Mouse (Mus musculus) lung, embryonic 16.5 days (tissue): Measurements from ENCODE around the gene Gm7697. TPM values are rescaled to one million over a fixed set of nuclear protein-coding genes. Genes with fewer than 3 reads are reported as not detected.
"Not testable (repeated sequence)": the region's sequence is repeated elsewhere in the genome, so short reads cannot be mapped to it uniquely, and the experiment has no call there.

Experiments
- ATAC-seq: fragments of 200-750 bp; cut with Nextera tagmentation; 2 replicates; pipeline ENCODE4 v1.8.0; 2017; ENCODE audit warnings: low read depth, mild to moderate bottlenecking, moderate library complexity
- H3K27ac ChIP-seq: fragments of 300-500 bp; sonication (generic); 2 replicates; pipeline ENCODE4 v1.5.1; 2014; ENCODE audit warnings: mild to moderate bottlenecking, control low read depth, low read length
- H3K27me3 ChIP-seq: fragments of 300-500 bp; sonication (generic); 2 replicates; pipeline ENCODE4 v1.6.1; 2014; ENCODE audit warnings: low read depth, low read length, mixed read lengths; ENCODE audit not compliant: control insufficient read depth, insufficient read depth
- H3K36me3 ChIP-seq: fragments of 300-500 bp; sonication (generic); 2 replicates; pipeline ENCODE4 v1.6.1; 2014; ENCODE audit warnings: low read length; ENCODE audit not compliant: control insufficient read depth, insufficient read depth
- H3K4me1 ChIP-seq: fragments of 300-500 bp; sonication (generic); replicated peaks from 2 replicates; pipeline ENCODE4 v1.6.1; 2014; ENCODE audit warnings: low read length, mixed read lengths; ENCODE audit not compliant: control insufficient read depth, insufficient read depth
- H3K4me2 ChIP-seq: fragments of 300-500 bp; sonication (generic); 2 replicates; pipeline ENCODE4 v1.6.1; 2014; ENCODE audit warnings: low read depth, low read length, control low read depth
- H3K4me3 ChIP-seq: fragments of 300-500 bp; sonication (generic); 2 replicates; pipeline ENCODE4 v1.5.1; 2014; ENCODE audit warnings: mild to moderate bottlenecking, low read length, control low read depth
- H3K9ac ChIP-seq: fragments of 300-500 bp; sonication (generic); 2 replicates; pipeline ENCODE4 v1.6.1; 2014; ENCODE audit warnings: low read length, control low read depth
- H3K9me3 ChIP-seq: fragments of 300-500 bp; sonication (generic); 2 replicates; pipeline ENCODE4 v1.6.1; 2016; ENCODE audit warnings: low read length; ENCODE audit not compliant: control insufficient read depth
- WGBS: fragments of 180-500 bp; shearing (Covaris S2); extraction: QIAGEN DNeasy Blood & Tissue Kit; methylation state at CpG from one replicate; pipeline ENCODE4 v1.1.7; 2014; 5-methylcytosine and 5-hydroxymethylcytosine counted together
- polyA plus RNA-seq: library from polyadenylated mRNA; unstranded; fragments of >200 nt; fragmentation: Nextera tagmentation; extraction: Ambion mirVana; gene quantifications from 2 replicates; pipeline ENCODE4 v1.2.1, GENCODE M21; 2015

Gm7697 gene
- polyA plus RNA-seq, 1 experiment from 2014 or later, result not detected

DNA sequence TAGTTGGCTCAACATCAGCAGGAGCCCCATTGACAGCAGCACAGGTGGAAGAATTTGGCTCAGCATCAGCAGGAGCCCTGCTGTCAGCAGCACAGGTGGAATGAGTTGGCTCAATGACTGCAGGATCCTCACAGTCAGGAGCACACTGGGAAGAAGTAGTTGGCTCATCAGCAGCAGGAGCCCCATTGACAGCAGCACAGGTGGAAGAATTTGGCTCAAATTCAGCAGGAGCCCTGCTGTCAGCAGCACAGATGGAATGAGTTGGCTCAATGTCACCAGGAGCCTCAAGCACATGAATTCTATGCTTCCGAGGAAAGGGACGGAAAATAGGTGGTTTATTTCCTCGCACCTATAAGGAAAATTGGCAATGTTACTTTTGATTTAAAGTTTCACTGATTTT, 47.8 kb downstream of the Gm7697 start:
- not testable (repeated sequence) for ATAC-seq, H3K4me1 ChIP-seq, H3K9ac ChIP-seq, H3K9me3 ChIP-seq, H3K4me3 ChIP-seq, H3K4me2 ChIP-seq, H3K27me3 ChIP-seq, H3K36me3 ChIP-seq, H3K27ac ChIP-seq
- WGBS, result 66% methylated on average over 2 of the region's 3 CpGs

DNA sequence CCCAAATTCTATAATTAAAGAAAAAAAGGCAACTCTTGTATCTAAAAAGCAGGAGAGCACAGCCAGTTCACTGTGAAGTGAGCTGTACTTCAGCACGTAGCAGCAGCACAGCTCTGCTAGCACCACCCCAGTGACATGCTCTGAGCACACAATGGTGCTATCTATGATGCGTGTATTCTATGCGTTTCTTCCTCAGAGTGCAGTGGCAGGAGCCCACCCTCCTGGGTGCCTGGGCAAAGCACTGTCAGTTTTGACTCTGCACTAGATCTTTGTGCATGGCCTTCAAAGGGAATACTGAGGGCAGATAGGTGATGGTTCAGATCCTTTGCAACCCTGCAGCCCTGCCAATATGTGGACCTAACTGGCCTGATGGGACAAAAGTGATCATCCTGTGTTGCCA, 69.3 kb downstream of the Gm7697 start, which contains the start of gene Gm9495:
TSS of gene Gm9495 (minus strand) at position 101 of the 400 bp plus-strand sequence.
- not testable (repeated sequence) for H3K36me3 ChIP-seq, H3K9me3 ChIP-seq, ATAC-seq, H3K9ac ChIP-seq, H3K4me3 ChIP-seq, H3K4me1 ChIP-seq, H3K4me2 ChIP-seq, H3K27me3 ChIP-seq, H3K27ac ChIP-seq
- WGBS, result 80% methylated on average over 1 of the region's 3 CpGs

Other genes with a start within 250 kb of the Gm7697 start
- not detected in 2 replicates for gene Gm9495, start 69.4 kb downstream of the Gm7697 start, polyA plus RNA-seq
- gene Zfp868, start 102.6 kb upstream of the Gm7697 start, polyA plus RNA-seq, result 22.1 and 24.3 TPM in 2 replicates
- 1.5 and 2.3 TPM in 2 replicates for gene Zfp964, start 131.5 kb upstream of the Gm7697 start, polyA plus RNA-seq
- 27.7 and 28.2 TPM in 2 replicates for gene Zfp869, start 187.7 kb upstream of the Gm7697 start, polyA plus RNA-seq
- 8.4 TPM in 2 replicates for gene Zfp963, start 227.0 kb upstream of the Gm7697 start, polyA plus RNA-seq